Mouse (Mus musculus) spleen, postnatal 10 days (tissue): Measurements from ENCODE around the gene Mettl4.
A peak's percentile ranks its signal among the peaks of the same experiment; 100 is the strongest.

Experiments
- DNase-seq, 2 experiments: peaks; one replicate each; pipeline ENCODE4 v3.0.0; 2021 to 2022; ENCODE audit warnings: low spot score in 2 of 2

The Mettl4 gene

GRCm38 (mm10) chr17:94749466-94750135, at the start of gene Mettl4:
Mettl4 (minus strand) TSS chr17:94750019.
- DNase-seq = peak; percentile 85 to 92

- DNase-seq = no peak
These were observed 29.2 kb upstream of the Mettl4 start for GRCm38 (mm10) chr17:94778871-94779482.

GRCm38 (mm10) chr17:94768491-94768890, 18.7 kb upstream of the Mettl4 start:
- no peak for DNase-seq

- no peak for DNase-seq
These were observed 14.9 kb upstream of the Mettl4 start for GRCm38 (mm10) chr17:94764711-94765110.

GRCm38 (mm10) chr17:94764011-94764410, 14.2 kb upstream of the Mettl4 start:
- DNase-seq = no peak

GRCm38 (mm10) chr17:94762405-94762804, 12.6 kb upstream of the Mettl4 start:
- no peak for DNase-seq

GRCm38 (mm10) chr17:94750136-94750729, 414 bp upstream of the Mettl4 start:
- DNase-seq = no peak

- no peak for DNase-seq
These were observed 11.6 kb downstream of the Mettl4 start for GRCm38 (mm10) chr17:94738173-94738572.

GRCm38 (mm10) chr17:94735885-94736284, 13.9 kb downstream of the Mettl4 start:
- no peak for DNase-seq

- DNase-seq = no peak
These were observed 14.4 kb downstream of the Mettl4 start for GRCm38 (mm10) chr17:94735437-94735836.

- peak in 1 of 2 experiments; percentile 38 for DNase-seq
These were observed 19.4 kb downstream of the Mettl4 start for GRCm38 (mm10) chr17:94730416-94730815.

- DNase-seq = no peak
These were observed 23.1 kb downstream of the Mettl4 start for GRCm38 (mm10) chr17:94726750-94727149.

GRCm38 (mm10) chr17:94673515-94674317, 76.1 kb downstream of the Mettl4 start:
- no peak for DNase-seq
